Mouse (Mus musculus) thymus, postnatal 25 days (tissue): ENCODE measurements around the gene Dvl2.
"Not testable (repeated sequence)": the region's sequence is repeated elsewhere in the genome, so short reads cannot be mapped to it uniquely, and the experiment has no call there.

Experiments used
- DNase-seq: peaks from one replicate; pipeline ENCODE4 v3.0.0; 2022

Gene Dvl2

GRCm38 (mm10) chr11:70000396-70000898 is at the start of gene Dvl2:
Gene Dvl2, plus strand, starts transcription at chr11:70000595.
- DNase-seq, result peak; percentile 85

- no peak for DNase-seq
Measured at GRCm38 (mm10) chr11:69950807-69951459, 49.5 kb upstream of the Dvl2 start.

DNA sequence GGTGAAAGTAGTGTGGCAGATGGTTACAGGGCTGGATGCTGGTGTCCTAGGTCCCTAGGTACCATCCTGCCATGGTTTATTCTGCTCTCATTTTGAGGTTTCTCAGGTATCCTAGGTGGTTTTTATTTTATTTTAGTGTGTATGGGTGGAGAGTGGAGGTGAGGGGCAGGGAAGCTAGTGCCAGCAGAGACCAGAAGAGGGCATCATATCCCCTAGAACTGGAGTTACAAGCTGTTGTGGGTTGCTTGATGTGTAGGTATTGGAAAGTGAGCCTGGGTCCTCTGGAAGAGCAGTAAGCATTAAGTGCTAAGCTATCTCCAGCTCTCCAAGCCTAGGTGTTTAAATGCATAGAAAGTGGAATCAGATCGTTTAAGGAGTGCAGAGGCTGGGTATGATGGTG is 48.1 kb upstream of the Dvl2 start:
- DNase-seq, result no peak

- no peak for DNase-seq
Measured at GRCm38 (mm10) chr11:69953267-69953915, 47.0 kb upstream of the Dvl2 start.

DNA sequence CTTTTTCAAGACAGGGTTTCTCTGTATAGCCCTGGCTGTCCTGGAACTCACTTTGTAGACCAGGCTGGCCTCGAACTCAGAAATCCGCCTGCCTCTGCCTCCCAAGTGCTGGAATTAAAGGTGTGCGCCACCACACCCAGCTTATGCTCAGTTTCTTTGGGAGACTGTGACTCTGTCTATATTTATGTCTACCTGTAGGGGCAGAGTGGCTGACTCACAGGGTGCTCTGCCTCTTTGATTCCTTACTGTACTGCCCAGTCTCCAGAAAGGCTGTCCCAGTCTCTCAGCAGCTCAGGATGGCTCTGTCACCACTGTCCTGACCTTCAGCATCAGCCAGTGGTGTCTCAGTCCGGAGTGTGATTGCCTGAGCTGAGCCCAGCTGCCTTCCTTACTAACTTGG is 44.8 kb upstream of the Dvl2 start:
- DNase-seq, result not testable (repeated sequence)

DNA sequence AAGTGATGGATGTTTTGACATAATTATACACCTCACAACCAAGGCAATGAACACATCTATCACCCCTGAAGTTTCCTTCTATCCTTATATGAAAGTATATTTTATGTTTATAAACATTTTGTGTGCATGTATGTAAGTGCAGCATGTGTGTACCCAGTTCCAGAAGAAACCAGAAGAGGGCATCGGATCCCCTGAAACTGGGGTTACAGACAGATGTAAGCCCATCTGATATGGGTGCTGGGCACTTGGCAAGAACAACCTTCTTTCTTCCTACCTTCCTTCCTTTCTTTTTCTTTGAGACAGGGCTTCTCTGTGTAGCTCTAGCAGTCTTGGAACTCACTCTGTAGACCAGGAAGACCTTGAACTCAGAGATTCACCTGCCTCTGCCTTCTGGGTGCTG is 44.2 kb upstream of the Dvl2 start:
- DNase-seq, result no peak

GRCm38 (mm10) chr11:69960616-69961015 is 39.8 kb upstream of the Dvl2 start:
- DNase-seq, result no peak

GRCm38 (mm10) chr11:69961841-69962240 is 38.6 kb upstream of the Dvl2 start:
- DNase-seq, result no peak

GRCm38 (mm10) chr11:69964650-69965270 is 35.6 kb upstream of the Dvl2 start, which contains the start of gene Cldn7:
Gene Cldn7, plus strand, starts transcription at chr11:69964779.
- DNase-seq, result no peak

DNA sequence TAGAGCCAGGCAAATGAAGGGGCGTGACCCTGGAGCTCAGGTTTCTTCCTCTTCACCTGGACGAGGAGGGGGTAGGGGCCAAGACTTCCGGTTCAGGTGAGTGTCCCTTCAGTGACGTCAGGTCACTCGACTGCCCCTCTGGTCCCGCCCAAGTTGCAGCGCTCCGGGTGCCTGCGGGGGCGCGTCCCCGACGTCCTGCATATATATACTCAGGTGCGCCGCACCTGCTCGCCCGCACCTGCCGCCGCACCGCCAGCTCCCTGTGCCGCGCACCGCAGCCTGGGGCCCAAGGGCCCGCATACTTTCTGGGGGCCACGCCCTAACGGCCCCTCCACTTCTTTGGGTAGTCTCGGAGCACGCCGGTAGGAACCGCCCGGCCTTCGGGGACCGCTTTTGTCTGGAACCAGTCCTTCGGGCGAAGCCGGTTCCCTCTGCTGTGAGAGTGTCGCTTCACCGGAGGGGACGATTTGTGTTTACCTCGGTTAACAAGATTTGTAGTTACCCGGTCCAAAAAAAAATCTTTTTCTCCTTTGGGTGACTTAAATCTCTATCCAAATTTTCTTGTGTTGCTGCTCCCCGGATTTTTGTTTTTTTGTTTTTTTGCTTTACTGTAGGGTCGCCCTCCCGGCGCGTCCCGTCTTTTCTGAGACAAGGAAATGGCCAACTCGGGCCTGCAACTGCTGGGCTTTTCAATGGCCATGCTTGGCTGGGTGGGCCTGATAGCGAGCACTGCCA is 35.0 kb upstream of the Dvl2 start:
- DNase-seq, result no peak

DNA sequence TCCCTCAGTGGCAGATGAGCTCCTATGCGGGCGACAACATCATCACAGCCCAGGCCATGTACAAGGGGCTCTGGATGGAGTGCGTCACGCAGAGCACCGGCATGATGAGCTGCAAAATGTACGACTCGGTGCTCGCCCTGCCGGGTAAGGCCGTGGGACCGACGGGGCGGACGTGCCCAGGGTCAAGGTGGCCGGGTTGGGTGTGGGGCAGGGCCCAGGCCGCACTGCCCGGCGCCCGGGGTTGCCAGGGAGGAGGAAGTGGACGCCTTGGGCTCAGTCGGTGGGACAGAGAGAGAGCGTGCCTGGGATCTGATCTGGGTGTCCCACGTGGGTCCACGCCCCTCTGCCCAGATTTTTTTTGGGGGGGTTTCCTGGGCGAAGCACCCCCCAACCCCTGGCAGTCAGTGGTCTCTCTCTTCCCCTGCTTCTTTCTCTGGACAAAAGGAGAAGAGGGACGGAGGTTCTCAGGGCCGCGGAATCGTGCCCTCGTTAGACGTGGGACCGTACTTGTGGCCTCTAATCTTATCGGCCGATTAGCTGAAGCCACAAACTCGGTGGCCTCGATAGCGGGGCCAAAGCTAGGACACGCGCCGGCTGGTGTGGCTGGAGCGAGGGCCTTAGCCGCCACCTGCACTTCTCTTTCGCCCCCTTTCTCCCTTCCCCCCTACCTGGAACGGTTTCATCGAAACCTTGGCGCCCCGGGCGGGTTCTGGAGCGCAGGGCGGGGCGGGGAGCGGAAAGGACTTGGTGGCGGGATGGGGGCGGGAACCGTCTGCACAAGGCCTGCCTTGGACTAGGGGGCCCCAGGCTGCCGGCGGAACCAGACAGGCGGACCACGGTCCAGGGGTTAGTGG is 34.2 kb upstream of the Dvl2 start:
- no peak for DNase-seq

- DNase-seq, result no peak
Measured at GRCm38 (mm10) chr11:69966860-69967517, 33.4 kb upstream of the Dvl2 start.

GRCm38 (mm10) chr11:69968793-69969192 is 31.6 kb upstream of the Dvl2 start:
- no peak for DNase-seq

DNA sequence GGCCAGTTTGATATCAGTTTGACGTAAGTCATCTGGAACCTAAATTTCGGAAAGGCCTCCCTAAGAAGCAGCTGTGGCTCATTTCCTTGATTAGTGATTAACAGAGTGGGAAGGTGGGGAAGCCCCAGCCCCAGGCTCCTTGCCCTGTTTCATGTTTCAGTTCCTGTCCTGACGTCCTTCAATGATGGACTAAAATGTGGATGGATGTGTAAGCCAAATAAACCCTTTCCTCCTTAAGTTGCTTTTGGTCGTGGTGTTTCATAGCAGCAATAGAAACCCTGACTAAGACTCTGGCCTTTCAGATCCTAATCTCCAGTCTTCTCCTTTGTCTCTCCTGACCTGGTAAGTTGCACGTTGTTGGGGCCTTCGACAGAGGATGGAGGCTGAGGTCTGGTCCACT is 30.2 kb upstream of the Dvl2 start:
- no peak for DNase-seq

DNA sequence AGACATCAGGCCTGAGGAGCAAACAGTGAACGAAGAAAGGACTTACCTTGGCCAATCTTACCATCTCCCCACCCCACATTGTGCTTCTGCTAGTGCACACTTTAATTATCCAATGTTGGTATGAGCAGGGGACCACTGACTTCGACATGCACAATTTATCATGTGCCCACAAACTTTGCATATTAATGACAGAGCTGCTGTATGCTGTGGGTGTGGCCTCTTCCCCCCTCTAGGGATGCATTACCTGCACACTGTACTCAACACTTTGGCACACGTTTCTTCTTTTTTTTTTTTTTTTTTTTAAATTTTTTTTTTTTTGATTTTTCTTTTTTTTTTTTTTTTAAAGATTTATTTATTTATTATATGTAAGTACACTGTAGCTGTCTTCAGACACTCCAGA is 29.6 kb upstream of the Dvl2 start:
- no peak for DNase-seq

- no peak for DNase-seq
Measured at GRCm38 (mm10) chr11:69974907-69975306, 25.5 kb upstream of the Dvl2 start.

DNA sequence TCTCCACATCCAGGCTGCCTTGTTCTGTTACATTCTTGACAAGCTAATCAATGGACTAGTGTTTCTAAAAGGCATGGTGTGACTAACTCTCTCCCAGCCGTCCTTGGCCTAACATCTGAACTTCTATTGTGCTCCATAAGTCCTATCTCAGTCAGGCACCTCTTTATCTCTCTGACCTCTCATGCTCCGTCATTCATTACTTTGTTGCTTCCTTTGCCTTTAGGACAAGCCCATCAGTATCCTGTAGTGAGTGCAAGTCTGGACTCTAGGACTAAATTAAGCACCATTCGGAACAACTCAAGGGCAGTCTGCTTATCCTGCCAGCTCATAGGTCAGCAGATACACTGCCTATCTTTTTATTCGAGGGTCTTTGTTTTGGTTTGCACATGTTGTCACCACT is 24.1 kb upstream of the Dvl2 start:
- no peak for DNase-seq

GRCm38 (mm10) chr11:69979827-69980195 is 20.6 kb upstream of the Dvl2 start:
- no peak for DNase-seq

- peak; percentile 92 for DNase-seq
Measured at GRCm38 (mm10) chr11:69980196-69981140, 19.9 kb upstream of the Dvl2 start.

- no peak for DNase-seq
Measured at GRCm38 (mm10) chr11:69981141-69981762, 19.1 kb upstream of the Dvl2 start, which contains the start of gene Ctdnep1. Gene Ctdnep1, plus strand, starts transcription at chr11:69981156.
